Mouse (Mus musculus) liver, embryonic 15.5 days (tissue): ENCODE measurements around the gene Acap2. TPM values are rescaled to one million over a fixed set of nuclear protein-coding genes. Genes with fewer than 3 reads are reported as not detected.

Experiments used
- ATAC-seq: fragments of 200-750 bp; cut with Nextera tagmentation; 2 replicates; pipeline ENCODE4 v1.8.0; 2017; ENCODE audit warnings: moderate number of reproducible peaks, mild to moderate bottlenecking, moderate library complexity; ENCODE audit not compliant: insufficient read depth
- H3K27ac ChIP-seq: fragments of 300-500 bp; sonication (generic); replicated peaks from 2 replicates; pipeline ENCODE4 v1.5.1; 2015; ENCODE audit warnings: mild to moderate bottlenecking, inconsistent platforms
- H3K27me3 ChIP-seq: fragments of 300-500 bp; sonication (generic); 2 replicates; pipeline ENCODE4 v1.6.1; 2015; ENCODE audit warnings: mild to moderate bottlenecking, inconsistent platforms
- H3K36me3 ChIP-seq: fragments of 300-500 bp; sonication (generic); replicated peaks from 2 replicates; pipeline ENCODE4 v1.6.1; 2015; ENCODE audit warnings: moderate library complexity, mild to moderate bottlenecking, inconsistent platforms
- H3K4me1 ChIP-seq: fragments of 300-500 bp; sonication (generic); replicated peaks from 2 replicates; pipeline ENCODE4 v1.6.1; 2015; ENCODE audit warnings: inconsistent platforms
- H3K4me2 ChIP-seq: fragments of 300-500 bp; sonication (generic); 2 replicates; pipeline ENCODE4 v1.6.1; 2015; ENCODE audit warnings: moderate library complexity, mild to moderate bottlenecking, inconsistent platforms
- H3K4me3 ChIP-seq: fragments of 300-500 bp; sonication (generic); replicated peaks from 2 replicates; pipeline ENCODE4 v1.5.1; 2015; ENCODE audit warnings: mild to moderate bottlenecking, inconsistent platforms
- H3K9ac ChIP-seq: fragments of 300-500 bp; sonication (generic); 2 replicates; pipeline ENCODE4 v1.6.1; 2015; ENCODE audit warnings: moderate library complexity, mild to moderate bottlenecking, inconsistent platforms
- H3K9me3 ChIP-seq: fragments of 300-500 bp; sonication (generic); replicated peaks from 2 replicates; pipeline ENCODE4 v1.6.1; 2016; ENCODE audit warnings: inconsistent platforms
- WGBS: fragments of 180-500 bp; shearing (Covaris S2); methylation state at CpG from one replicate; pipeline ENCODE4 v1.1.7; 2015; ENCODE audit warnings: mixed read lengths; ENCODE audit not compliant: insufficient replicate concordance; 5-methylcytosine and 5-hydroxymethylcytosine counted together
- polyA plus RNA-seq: library from polyadenylated mRNA; unstranded; fragments of >200 nt; fragmentation: Nextera tagmentation; extraction: Ambion mirVana; gene quantifications from 2 replicates; pipeline ENCODE4 v1.2.1, GENCODE M21; 2015

Gene Acap2
- polyA plus RNA-seq, 1 experiment from 2014 or later = 6.2 TPM

GRCm38 (mm10) chr16:31205726-31206125 lies 4.7 kb upstream of the Acap2 start:
- H3K4me1 ChIP-seq = peaks cover 12% of the 10 kb centered on the region
- H3K27me3 ChIP-seq = 0 out of 2 replicates have a peak, but pooled peaks cover 4% of the 10 kb centered on the region
- no peak for ATAC-seq
- no peak overlapping the region for H3K9ac ChIP-seq
- 38% methylated on average over 7 of the region's 7 CpGs for WGBS
- H3K4me3 ChIP-seq = no peak overlapping the region
- H3K9me3 ChIP-seq = no peaks in the 10 kb centered on the region
- H3K4me2 ChIP-seq = no peak overlapping the region
- no peaks in the 10 kb centered on the region for H3K36me3 ChIP-seq
- H3K27ac ChIP-seq = no peak overlapping the region

- H3K9me3 ChIP-seq = no peaks in the 10 kb centered on the region
- 73% methylated on average over 8 of the region's 8 CpGs for WGBS
- H3K4me2 ChIP-seq = no peak overlapping the region
- ATAC-seq = no peak
- no peak overlapping the region for H3K27ac ChIP-seq
- H3K4me3 ChIP-seq = no peak overlapping the region
- H3K27me3 ChIP-seq = 0 out of 2 replicates have a peak, but pooled peaks cover 4% of the 10 kb centered on the region
- H3K4me1 ChIP-seq = peaks cover 13% of the 10 kb centered on the region
- no peaks in the 10 kb centered on the region for H3K36me3 ChIP-seq
- no peak overlapping the region for H3K9ac ChIP-seq
Measured at GRCm38 (mm10) chr16:31205187-31205586, 4.1 kb upstream of the Acap2 start.

GRCm38 (mm10) chr16:31204216-31204615 lies 3.2 kb upstream of the Acap2 start:
- 47% methylated on average over 1 of the region's 1 CpGs for WGBS

GRCm38 (mm10) chr16:31201704-31202103 lies 659 bp upstream of the Acap2 start:
- Histone ChIP-seq H3K27ac (peak overlapping the region; percentile 59; the same call in 1 of the 2 replicates), H3K4me2 (peak overlapping the region; percentile 95), H3K9ac (no peak overlapping the region), H3K4me3 (peak overlapping the region; percentile 80), H3K4me1 (peaks cover 35% of the 10 kb centered on the region), H3K36me3 (no peaks in the 10 kb centered on the region), H3K9me3 (no peaks in the 10 kb centered on the region), H3K27me3 (peaks cover 9% of the 10 kb centered on the region)
- 62% methylated on average over 2 of the region's 2 CpGs for WGBS
- peak; percentile 8 for ATAC-seq

More at GRCm38 (mm10) chr16:31204216-31204615, 3.2 kb upstream of the Acap2 start:
- Histone ChIP-seq H3K4me3 (no peak overlapping the region), H3K9me3 (no peaks in the 10 kb centered on the region), H3K4me2 (no peak overlapping the region), H3K9ac (no peak overlapping the region), H3K4me1 (peaks cover 20% of the 10 kb centered on the region), H3K36me3 (no peaks in the 10 kb centered on the region), H3K27ac (no peak overlapping the region), H3K27me3 (peaks cover 13% of the 10 kb centered on the region)
- no peak for ATAC-seq

GRCm38 (mm10) chr16:31199926-31200789 lies 887 bp downstream of the Acap2 start:
- Histone ChIP-seq H3K27me3 (peaks cover 9% of the 10 kb centered on the region), H3K9ac (peak overlapping the region; percentile 87), H3K4me3 (peak overlapping the region; percentile 80), H3K9me3 (no peaks in the 10 kb centered on the region), H3K27ac (peak overlapping the region; percentile 92), H3K4me2 (peak overlapping the region; percentile 95), H3K36me3 (no peaks in the 10 kb centered on the region), H3K4me1 (peaks cover 41% of the 10 kb centered on the region)
- peak; percentile 28 for ATAC-seq
- WGBS = under 1% methylated on average over 56 of the region's 56 CpGs

GRCm38 (mm10) chr16:31199591-31199925 lies 1.5 kb downstream of the Acap2 start:
- Histone ChIP-seq H3K36me3 (no peaks in the 10 kb centered on the region), H3K9me3 (no peaks in the 10 kb centered on the region), H3K9ac (peak overlapping the region; percentile 87; the same call in 1 of the 2 replicates), H3K27ac (peak overlapping the region; percentile 92; the same call in 1 of the 2 replicates), H3K27me3 (peaks cover 9% of the 10 kb centered on the region), H3K4me2 (peak overlapping the region; percentile 95), H3K4me3 (peak overlapping the region; percentile 80), H3K4me1 (peaks cover 46% of the 10 kb centered on the region)
- no peak for ATAC-seq
- 10% methylated on average over 14 of the region's 14 CpGs for WGBS

- H3K27ac ChIP-seq = no peak overlapping the region
- ATAC-seq = no peak
- 42% methylated on average over 3 of the region's 3 CpGs for WGBS
- H3K9me3 ChIP-seq = no peaks in the 10 kb centered on the region
- H3K4me3 ChIP-seq = no peak overlapping the region
- peaks cover 57% of the 10 kb centered on the region for H3K4me1 ChIP-seq
- H3K36me3 ChIP-seq = no peaks in the 10 kb centered on the region
- no peak overlapping the region for H3K9ac ChIP-seq
- H3K4me2 ChIP-seq = no peak overlapping the region
- H3K27me3 ChIP-seq = peaks cover 9% of the 10 kb centered on the region
Measured at GRCm38 (mm10) chr16:31196971-31197370, 4.1 kb downstream of the Acap2 start.

GRCm38 (mm10) chr16:31192526-31192925 lies 8.5 kb downstream of the Acap2 start:
- Histone ChIP-seq H3K36me3 (no peaks in the 10 kb centered on the region), H3K27ac (0 out of 2 replicates have a peak overlapping the region, but pooled peaks have one; percentile 31), H3K4me1 (peaks cover 40% of the 10 kb centered on the region), H3K9ac (no peak overlapping the region), H3K4me3 (no peak overlapping the region), H3K9me3 (no peaks in the 10 kb centered on the region), H3K4me2 (0 out of 2 replicates have a peak overlapping the region, but pooled peaks have one; percentile 16), H3K27me3 (no peaks in the 10 kb centered on the region)
- no peak for ATAC-seq
- WGBS = 60% methylated on average over 3 of the region's 3 CpGs

GRCm38 (mm10) chr16:31191818-31192217 lies 9.2 kb downstream of the Acap2 start:
- no peak for ATAC-seq
- Histone ChIP-seq H3K9me3 (no peaks in the 10 kb centered on the region), H3K27me3 (no peaks in the 10 kb centered on the region), H3K4me3 (no peak overlapping the region), H3K9ac (no peak overlapping the region), H3K27ac (peak overlapping the region; percentile 31; the same call in 1 of the 2 replicates), H3K36me3 (no peaks in the 10 kb centered on the region), H3K4me2 (no peak overlapping the region), H3K4me1 (peaks cover 47% of the 10 kb centered on the region)
- 12% methylated on average over 6 of the region's 6 CpGs for WGBS

- no peak overlapping the region for H3K4me3 ChIP-seq
- no peaks in the 10 kb centered on the region for H3K36me3 ChIP-seq
- H3K9me3 ChIP-seq = no peaks in the 10 kb centered on the region
- no peak overlapping the region for H3K27ac ChIP-seq
- H3K9ac ChIP-seq = no peak overlapping the region
- 72% methylated on average over 8 of the region's 8 CpGs for WGBS
- no peaks in the 10 kb centered on the region for H3K27me3 ChIP-seq
- no peak for ATAC-seq
- no peak overlapping the region for H3K4me2 ChIP-seq
- peaks cover 55% of the 10 kb centered on the region for H3K4me1 ChIP-seq
Measured at GRCm38 (mm10) chr16:31190426-31190825, 10.6 kb downstream of the Acap2 start.

- no peak overlapping the region for H3K27ac ChIP-seq
- H3K9me3 ChIP-seq = no peaks in the 10 kb centered on the region
- no peak overlapping the region for H3K9ac ChIP-seq
- no peak for ATAC-seq
- no peaks in the 10 kb centered on the region for H3K27me3 ChIP-seq
- WGBS = 73% methylated on average over 5 of the region's 5 CpGs
- no peak overlapping the region for H3K4me3 ChIP-seq
- no peak overlapping the region for H3K4me2 ChIP-seq
- peaks cover 51% of the 10 kb centered on the region for H3K4me1 ChIP-seq
- no peaks in the 10 kb centered on the region for H3K36me3 ChIP-seq
Measured at GRCm38 (mm10) chr16:31189291-31189690, 11.8 kb downstream of the Acap2 start.
